Mouse (Mus musculus) CH12.LX (cell line): ENCODE data around the gene Anapc15-ps. TPM values are rescaled to one million over a fixed set of nuclear protein-coding genes. Genes with fewer than 3 reads are reported as not detected.
A peak's percentile ranks its signal among the peaks of the same experiment; 100 is the strongest.

Experiments used
- DNase-seq: peaks from one replicate; pipeline ENCODE4 v3.0.0-alpha.2; 2013; ENCODE audit errors: extremely low read depth
- H3K27ac ChIP-seq: 2 replicates; pipeline ENCODE4 v1.5.1; 2012; ENCODE audit warnings: low read depth, mild to moderate bottlenecking, control low read depth, moderate library complexity; ENCODE audit not compliant: insufficient read depth
- H3K27me3 ChIP-seq: replicated peaks from 2 replicates; pipeline ENCODE3; 2012; ENCODE audit warnings: inconsistent platforms
- H3K36me3 ChIP-seq, 2 experiments: replicated peaks in 1 of 2; 2 replicates each; pipeline versions ENCODE3 to v1.6.1; 2012; ENCODE audit warnings: inconsistent platforms in 1 of 2, low read length in 1 of 2, mild to moderate bottlenecking in 1 of 2, mixed read lengths in 1 of 2, moderate library complexity in 1 of 2; ENCODE audit not compliant: control insufficient read depth in 1 of 2, insufficient read depth in 1 of 2
- H3K4me1 ChIP-seq, 2 experiments: 2 replicates each; pipeline ENCODE4 v1.6.1; 2012; ENCODE audit warnings: inconsistent platforms in 1 of 2, moderate library complexity in 1 of 2; ENCODE audit not compliant: insufficient read depth in 2 of 2, control insufficient read depth in 1 of 2
- H3K4me2 ChIP-seq: 2 replicates; pipeline ENCODE4 v1.6.1; 2012; ENCODE audit warnings: low read depth, mild to moderate bottlenecking, control low read depth; ENCODE audit not compliant: poor library complexity, insufficient read depth, severe bottlenecking
- H3K4me3 ChIP-seq, 3 experiments: fragments of 150-350 bp in 1 of 3; sonication (generic) in 1 of 3; replicated peaks in 1 of 3; 2 replicates each; pipeline versions ENCODE3 to v1.5.1; 2011 to 2012; ENCODE audit warnings: low read depth in 2 of 3, low read length in 2 of 3, mild to moderate bottlenecking in 2 of 3, moderate library complexity in 2 of 3, control low read depth in 1 of 3, improper control_type of control experiment in 1 of 3, inconsistent platforms in 1 of 3, mixed read lengths in 1 of 3; ENCODE audit not compliant: poor library complexity in 1 of 3
- H3K79me2 ChIP-seq: replicated peaks from 2 replicates; pipeline ENCODE4 v1.6.1; 2012; ENCODE audit warnings: mild to moderate bottlenecking, moderate library complexity; ENCODE audit not compliant: control insufficient read depth, poor library complexity, insufficient read depth, severe bottlenecking; ENCODE audit errors: extremely low read depth
- H3K9ac ChIP-seq: 2 replicates; pipeline ENCODE4 v1.6.1; 2012; ENCODE audit warnings: low read depth, mild to moderate bottlenecking, control low read depth, moderate library complexity; ENCODE audit not compliant: insufficient read depth
- H3K9me3 ChIP-seq: replicated peaks from 2 replicates; pipeline ENCODE3; 2012; ENCODE audit warnings: low read length, inconsistent platforms, mixed read lengths
- CHD1 ChIP-seq: IDR thresholded peaks from 2 replicates; pipeline ENCODE4 v1.6.1; 2012; ENCODE audit warnings: low read depth, low read length, improper control_type of control experiment, inconsistent platforms
- CHD2 ChIP-seq: IDR thresholded peaks from 2 replicates; pipeline ENCODE4 v1.6.1; 2011; ENCODE audit warnings: low read length, improper control_type of control experiment
- CTCF ChIP-seq, 2 experiments: IDR thresholded peaks in 1 of 2; conservative IDR thresholded peaks in 1 of 2; 2 replicates each; pipeline ENCODE4 v1.5.1; 2011 to 2012; ENCODE audit warnings: low read depth in 2 of 2, low read length in 2 of 2, improper control_type of control experiment in 1 of 2, inconsistent platforms in 1 of 2, mild to moderate bottlenecking in 1 of 2, moderate library complexity in 1 of 2
- ELF1 ChIP-seq: IDR thresholded peaks from 2 replicates; pipeline ENCODE4 v1.6.1; 2014; ENCODE audit warnings: low read depth, mild to moderate bottlenecking, inconsistent platforms, low read length, improper control_type of control experiment
- EP300 ChIP-seq: IDR thresholded peaks from 2 replicates; pipeline ENCODE4 v1.6.1; 2011; ENCODE audit warnings: low read length, improper control_type of control experiment
- ETS1 ChIP-seq: conservative IDR thresholded peaks from 2 replicates; pipeline ENCODE4 v1.6.1; 2012; ENCODE audit warnings: low read depth, mild to moderate bottlenecking, inconsistent platforms, low read length, improper control_type of control experiment, moderate library complexity
- GABPA ChIP-seq: IDR thresholded peaks from 2 replicates; pipeline ENCODE4 v1.6.1; 2012; ENCODE audit warnings: low read depth, low read length, improper control_type of control experiment, inconsistent platforms; ENCODE audit not compliant: insufficient replicate concordance
- HCFC1 ChIP-seq: IDR thresholded peaks from 2 replicates; pipeline ENCODE4 v1.6.1; 2012; ENCODE audit warnings: low read depth, mild to moderate bottlenecking, inconsistent platforms, low read length, improper control_type of control experiment
- JUN ChIP-seq: IDR thresholded peaks from 2 replicates; pipeline ENCODE4 v1.6.1; 2011; ENCODE audit warnings: low read depth, mild to moderate bottlenecking, low read length, improper control_type of control experiment, moderate library complexity; ENCODE audit not compliant: insufficient read depth
- JUND ChIP-seq: conservative IDR thresholded peaks from 2 replicates; pipeline ENCODE4 v1.6.1; 2011; ENCODE audit warnings: low read depth, low read length, improper control_type of control experiment
- KAT2A ChIP-seq: IDR thresholded peaks from 2 replicates; pipeline ENCODE4 v1.6.1; 2012; ENCODE audit warnings: low read length, improper control_type of control experiment, inconsistent platforms; ENCODE audit not compliant: insufficient replicate concordance
- MAFK ChIP-seq: IDR thresholded peaks from 2 replicates; pipeline ENCODE4 v1.6.1; 2011; ENCODE audit warnings: low read length, improper control_type of control experiment; ENCODE audit not compliant: insufficient replicate concordance
- MAX ChIP-seq: IDR thresholded peaks from 2 replicates; pipeline ENCODE4 v1.6.1; 2011; ENCODE audit warnings: low read length, improper control_type of control experiment
- MAZ ChIP-seq: IDR thresholded peaks from 2 replicates; pipeline ENCODE4 v1.6.1; 2012; ENCODE audit warnings: low read depth, mild to moderate bottlenecking, inconsistent platforms, low read length, improper control_type of control experiment, moderate library complexity
- MEF2A ChIP-seq: IDR thresholded peaks from 2 replicates; pipeline ENCODE4 v1.6.1; 2014; ENCODE audit warnings: low read depth, mild to moderate bottlenecking, inconsistent platforms, low read length, improper control_type of control experiment, borderline replicate concordance
- NELFE ChIP-seq: IDR thresholded peaks from 2 replicates; pipeline ENCODE4 v1.6.1; 2011; ENCODE audit warnings: low read depth, low read length, improper control_type of control experiment
- NRF1 ChIP-seq: IDR thresholded peaks from 2 replicates; pipeline ENCODE4 v1.6.1; 2014; ENCODE audit warnings: low read depth, mild to moderate bottlenecking, inconsistent platforms, low read length, improper control_type of control experiment, moderate library complexity
- PAX5 ChIP-seq: IDR thresholded peaks from 2 replicates; pipeline ENCODE4 v1.6.1; 2012; ENCODE audit warnings: low read length, inconsistent platforms, mixed read lengths
- POLR2A ChIP-seq: IDR thresholded peaks from 2 replicates; pipeline ENCODE4 v1.6.1; 2011; ENCODE audit warnings: low read depth, mild to moderate bottlenecking, improper control_type of control experiment, low read length
- RAD21 ChIP-seq: IDR thresholded peaks from 2 replicates; pipeline ENCODE4 v1.6.1; 2011; ENCODE audit warnings: low read depth, mild to moderate bottlenecking, low read length, improper control_type of control experiment, moderate library complexity
- RCOR1 ChIP-seq: conservative IDR thresholded peaks from 2 replicates; pipeline ENCODE4 v1.6.1; 2012; ENCODE audit warnings: low read depth, mild to moderate bottlenecking, inconsistent platforms, low read length, improper control_type of control experiment
- SMC3 ChIP-seq: IDR thresholded peaks from 2 replicates; pipeline ENCODE4 v1.6.1; 2011; ENCODE audit warnings: low read depth, low read length, improper control_type of control experiment
- TBP ChIP-seq: conservative IDR thresholded peaks from 2 replicates; pipeline ENCODE4 v1.6.1; 2011; ENCODE audit warnings: low read depth, low read length, improper control_type of control experiment
- TCF12 ChIP-seq: IDR thresholded peaks from 2 replicates; pipeline ENCODE4 v1.6.1; 2014; ENCODE audit warnings: low read depth, mild to moderate bottlenecking, inconsistent platforms, low read length, improper control_type of control experiment
- UBTF ChIP-seq: IDR thresholded peaks from 2 replicates; pipeline ENCODE4 v1.6.1; 2012; ENCODE audit warnings: low read depth, mild to moderate bottlenecking, inconsistent platforms, low read length, improper control_type of control experiment, moderate library complexity
- USF1 ChIP-seq: IDR thresholded peaks from 2 replicates; pipeline ENCODE4 v1.6.1; 2014; ENCODE audit warnings: low read depth, mild to moderate bottlenecking, inconsistent platforms, low read length, improper control_type of control experiment
- USF2 ChIP-seq: conservative IDR thresholded peaks from 2 replicates; pipeline ENCODE4 v1.6.1; 2011; ENCODE audit warnings: low read depth, low read length, improper control_type of control experiment
- ZC3H11A ChIP-seq: IDR thresholded peaks from 2 replicates; pipeline ENCODE4 v1.6.1; 2012; ENCODE audit warnings: low read depth, mild to moderate bottlenecking, inconsistent platforms, low read length, improper control_type of control experiment
- ZKSCAN1 ChIP-seq: IDR thresholded peaks from 2 replicates; pipeline ENCODE4 v1.6.1; 2012; ENCODE audit warnings: low read depth, inconsistent platforms, low read length, improper control_type of control experiment, borderline replicate concordance
- dilution Hi-C: fragments of 300-500 bp; cut with MboI; formaldehyde crosslinking; loops from 2 replicates; pipeline ENCODE4 v1.14.3; 2020; ENCODE audit warnings: low sequenced_read_pairs; ENCODE audit not compliant: extremely low pct_unique_long_range_greater_than_20kb, extremely low pct_ligation_motif_present
- in situ Hi-C: fragments of 300-500 bp; cut with MboI; formaldehyde crosslinking; loops from 3 replicates; pipeline ENCODE4 v1.14.3; 2019; ENCODE audit warnings: low sequenced_read_pairs, low pct_ligation_motif_present, low pct_unique_long_range_greater_than_20kb, mixed read lengths
- polyA plus RNA-seq: library from polyadenylated mRNA; unstranded; fragments of >175 nt; gene quantifications from 2 replicates; pipeline ENCODE4 v1.2.1, GENCODE M21; 2012; ENCODE audit warnings: low read depth; ENCODE audit not compliant: insufficient read length
- total RNA-seq, 2 experiments: library from RNA; depleted of rRNA; stranded (reverse); fragments of 300-350 nt in 1 of 2; fragments of >200 nt in 1 of 2; gene quantifications; 2 replicates each; pipeline ENCODE4 v1.2.3; 2012 to 2014

Anapc15-ps gene
- total and polyA plus RNA-seq, 3 experiments = 2.8 TPM; not detected in 2

GRCm38 (mm10) chr10:95676991-95677355 lies 3.7 kb upstream of the Anapc15-ps start:
- peaks cover 2% of the 10 kb centered on the region for H3K9me3 ChIP-seq
- no peak overlapping the region for H3K4me3 ChIP-seq
- no peaks in the 10 kb centered on the region for H3K79me2 ChIP-seq
- H3K4me2 ChIP-seq = peak overlapping the region; percentile 14
- dilution Hi-C loops (no loop called here), in situ Hi-C loops (no loop called here)
- H3K9ac ChIP-seq = peak overlapping the region; percentile 12; the same call in 1 of the 2 replicates
- no peak overlapping the region for H3K27ac ChIP-seq
- H3K4me1 ChIP-seq = peaks cover 0 to 22% of the 10 kb centered on the region in 2 experiments; a peak in 2 of 4 replicates
- no peak for TF ChIP-seq JUN
- no peak for TF ChIP-seq PAX5
- no peak for TF ChIP-seq TCF12
- no peak for TF ChIP-seq USF2
- no peak for TF ChIP-seq USF1
- TF ChIP-seq UBTF = no peak
- no peak for TF ChIP-seq GABPA
- TF ChIP-seq KAT2A = no peak
- TF ChIP-seq CHD2 = no peak
- no peak for TF ChIP-seq NELFE
- no peak for TF ChIP-seq TBP
- TF ChIP-seq ELF1 = no peak
- no peak for TF ChIP-seq CTCF (conservative IDR thresholded peaks at IDR 0.05 in 1 of 2, IDR thresholded peaks at IDR 0.05 in 1 of 2; ENCODE audit: low read depth in 2 of 2, low read length in 2 of 2)
- no peak for TF ChIP-seq CHD1
- TF ChIP-seq HCFC1 = no peak
- no peak for TF ChIP-seq POLR2A
- no peak for TF ChIP-seq RCOR1
- no peak for TF ChIP-seq MAZ
- no peak for TF ChIP-seq SMC3
- TF ChIP-seq ZC3H11A = no peak
- H3K27me3 ChIP-seq = no peaks in the 10 kb centered on the region
- DNase-seq = no peak
- no peaks in the 10 kb centered on the region for H3K36me3 ChIP-seq

DNA sequence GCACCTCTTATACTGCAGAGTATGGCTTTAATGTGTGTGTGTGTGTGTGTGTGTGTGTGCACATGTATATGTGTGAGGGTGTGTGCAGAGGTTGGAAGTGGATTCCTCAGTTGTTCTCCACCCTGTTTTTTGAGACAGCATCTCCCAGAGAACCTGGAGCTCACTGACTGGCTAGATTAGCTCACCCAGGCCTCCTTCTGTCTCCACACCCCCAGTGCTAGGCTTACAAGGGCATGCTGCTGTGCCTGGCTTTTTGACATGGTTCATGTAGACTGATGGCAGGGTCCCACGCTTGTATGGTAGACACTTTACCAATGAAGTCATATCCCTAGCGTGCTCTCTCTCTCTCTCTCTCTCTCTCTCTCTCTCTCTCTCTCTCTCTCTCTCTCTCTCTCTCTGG lies 3.1 kb upstream of the Anapc15-ps start:
- dilution Hi-C loops = no loop called here
- TF ChIP-seq UBTF (no peak), MAZ (no peak), ZKSCAN1 (no peak), TBP (no peak), SMC3 (no peak), NRF1 (no peak), CHD1 (no peak), USF1 (no peak), ZC3H11A (no peak), RCOR1 (no peak), MAX (no peak), MEF2A (no peak), MAFK (no peak), RAD21 (no peak), KAT2A (no peak), ETS1 (no peak), CHD2 (no peak), JUND (no peak), EP300 (no peak), TCF12 (no peak)
- peaks cover 0 to 22% of the 10 kb centered on the region in 2 experiments; a peak in 2 of 4 replicates for H3K4me1 ChIP-seq
- no peaks in the 10 kb centered on the region for H3K36me3 ChIP-seq
- no peak overlapping the region for H3K27ac ChIP-seq
- no peaks in the 10 kb centered on the region for H3K79me2 ChIP-seq
- H3K4me2 ChIP-seq = no peak overlapping the region
- no peak for DNase-seq
- H3K9me3 ChIP-seq = peaks cover 2% of the 10 kb centered on the region
- no peaks in the 10 kb centered on the region for H3K27me3 ChIP-seq
- in situ Hi-C loops = no loop called here
- no peak overlapping the region for H3K9ac ChIP-seq
- H3K4me3 ChIP-seq = no peak overlapping the region
